Mouse (Mus musculus) small intestine, adult 2 months (tissue): Measurements from ENCODE around the gene Pcna.
"Not testable (repeated sequence)": the region's sequence is repeated elsewhere in the genome, so short reads cannot be mapped to it uniquely, and the experiment has no call there.

Source experiments
- CTCF ChIP-seq: fragments of 200-500 bp; IDR thresholded peaks from 2 replicates; pipeline ENCODE4 v1.5.1; 2012; ENCODE audit warnings: low read depth, mild to moderate bottlenecking, control low read depth, inconsistent platforms, low read length, moderate library complexity, mixed read lengths; ENCODE audit not compliant: insufficient replicate concordance, insufficient read length; ENCODE audit errors: extremely low read depth
- POLR2A ChIP-seq: fragments of 200-500 bp; IDR thresholded peaks from 2 replicates; pipeline ENCODE4 v1.6.1; 2012; ENCODE audit warnings: low read depth, mild to moderate bottlenecking, control low read depth, inconsistent platforms, low read length, moderate library complexity

DNA sequence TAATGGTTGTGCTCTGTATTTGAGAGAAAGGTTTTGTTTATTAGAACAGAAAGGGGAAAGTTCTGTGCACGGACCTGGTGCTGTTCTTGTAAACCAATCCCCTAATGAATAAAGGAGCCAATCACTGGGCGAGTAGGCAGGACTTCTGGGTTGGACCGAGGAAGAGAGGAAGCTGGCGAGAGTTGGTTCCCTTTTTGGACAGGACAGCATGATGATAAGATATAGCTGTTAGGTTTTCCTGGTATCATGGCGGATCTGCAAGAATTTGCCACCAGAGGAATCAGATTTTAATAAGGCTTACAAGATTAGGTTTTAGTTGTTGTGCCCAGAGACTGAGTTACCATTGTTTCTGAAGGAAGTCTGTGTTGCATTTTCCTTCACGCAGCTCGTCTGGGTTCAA is 36.1 kb upstream of the Pcna start:
- TF ChIP-seq POLR2A, CTCF: not testable (repeated sequence)
